Mouse (Mus musculus): ENCODE measurements around the gene Map1s. TPM values are rescaled to one million over a fixed set of nuclear protein-coding genes. Genes with fewer than 3 reads are reported as not detected.
"Not testable (repeated sequence)": the region's sequence is repeated elsewhere in the genome, so short reads cannot be mapped to it uniquely, and the experiment has no call there.

The Map1s gene
- total RNA-seq, 2 experiments from 2014 or later, result 80.4 to 95.7 TPM

DNA sequence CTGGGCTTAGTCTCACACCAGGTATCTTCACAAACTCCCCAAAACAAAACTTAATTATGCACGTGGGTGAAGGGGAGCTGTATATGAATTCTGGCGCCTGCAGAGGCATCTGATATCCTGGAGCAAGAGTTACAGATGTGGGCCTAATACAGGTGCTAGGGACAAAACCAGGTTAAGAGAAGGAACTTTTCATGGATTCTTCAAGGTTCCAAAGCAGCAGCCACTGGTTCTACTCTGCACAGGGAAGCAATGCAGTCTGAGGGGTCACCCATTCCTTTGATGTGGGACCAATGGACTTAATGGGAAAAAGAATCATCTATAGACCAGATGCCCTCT lies 11.4 kb upstream of the Map1s start:
- no peak for DNase-seq (ENCODE audit: extremely low spot score in 1 of 2, low spot score in 2 of 2)
- intact Hi-C loops (cut with DNase I), result loop anchor here (10.0 kb wide), 1 partner anchor 570 kb away; the partner anchor contains the start of genes Abhd8, Dda1 and Mrpl34
- no peak overlapping the region for H3K4me3 ChIP-seq

DNA sequence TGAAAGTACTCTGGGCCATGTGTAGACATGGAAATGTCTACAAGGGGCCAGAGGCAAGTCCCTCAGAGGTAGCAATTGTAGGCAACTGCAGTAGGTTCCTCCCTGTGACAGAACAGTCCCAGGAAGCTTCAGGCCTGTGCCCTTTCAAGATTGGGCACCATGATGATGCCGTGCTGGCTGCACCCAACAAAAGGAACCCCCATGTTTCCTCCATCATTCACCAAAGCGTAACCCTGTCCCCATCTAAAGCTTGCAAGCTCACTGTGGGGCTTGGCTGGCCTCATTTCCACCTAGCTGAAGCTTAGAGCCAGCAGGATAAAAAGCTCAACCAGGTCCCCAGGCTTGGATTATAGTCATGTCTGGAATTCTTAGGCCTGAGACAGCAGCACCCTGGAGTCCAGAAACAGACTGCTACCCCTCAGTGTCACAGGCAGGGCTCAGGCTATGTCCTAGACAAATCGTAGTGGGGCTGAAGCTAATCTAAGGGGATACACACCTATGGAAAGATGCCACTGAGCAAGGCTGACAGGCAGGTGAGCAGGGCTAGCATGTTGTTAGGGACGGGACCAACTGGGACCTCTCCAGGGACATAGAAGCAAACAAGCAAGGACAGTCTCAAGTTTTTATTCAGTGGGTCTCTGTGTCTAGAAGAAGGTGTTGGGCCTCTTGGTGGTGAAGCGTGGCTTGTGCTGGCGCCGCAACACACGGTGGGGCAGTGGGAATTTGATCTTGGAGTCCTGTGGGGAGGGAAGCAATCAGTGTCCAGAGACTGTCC lies 10.8 kb upstream of the Map1s start:
- no peak overlapping the region for H3K4me3 ChIP-seq
- no peak for DNase-seq (ENCODE audit: extremely low spot score in 1 of 2, low spot score in 2 of 2)
- no peak for TF ChIP-seq CTCF (IDR thresholded peaks at IDR 0.05)
- intact Hi-C loops (cut with DNase I), result loop anchor here (5.0 to 10.0 kb wide), 2 partner anchors 472 to 570 kb away; partner anchors contain the start of genes Abhd8, Dda1, Mrpl34 and Use1
- H3K27ac ChIP-seq, result no peak overlapping the region

More for the DNA sequence above, 11.4 kb upstream of the Map1s start:
- TF ChIP-seq CTCF (IDR thresholded peaks at IDR 0.05), result no peak
- H3K27ac ChIP-seq, result no peak overlapping the region

DNA sequence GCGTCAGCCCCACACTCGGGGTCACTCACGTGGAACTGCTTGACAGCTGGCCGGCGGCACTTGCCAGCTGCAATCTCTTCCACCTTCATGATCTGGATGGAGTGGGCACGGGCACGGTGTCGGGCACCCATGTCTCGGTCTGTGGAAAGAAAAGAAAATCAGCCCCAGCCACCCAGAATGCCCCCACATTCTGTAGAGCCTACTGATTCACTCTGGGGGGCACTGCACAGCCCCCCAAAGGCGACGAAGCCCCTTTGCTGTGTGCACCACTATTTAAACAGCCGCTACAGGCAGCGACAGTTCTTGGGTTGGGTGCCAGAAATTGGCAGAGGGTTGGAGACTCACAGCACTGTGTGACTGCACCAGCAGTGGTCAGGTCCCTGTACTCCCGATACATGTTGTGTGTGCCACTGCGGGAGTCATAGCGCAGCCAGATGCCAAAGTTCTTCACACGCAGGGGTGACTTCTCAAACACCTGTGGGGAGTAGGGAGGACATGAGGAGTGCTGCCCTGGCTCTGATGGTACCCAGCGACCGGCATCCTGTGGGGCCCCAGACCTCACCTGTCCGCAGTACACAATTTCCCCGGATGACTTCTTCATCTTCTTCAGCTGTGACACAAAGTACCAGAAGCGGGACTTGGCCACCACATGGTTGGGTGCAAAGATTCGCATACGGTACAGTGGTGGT lies 10.0 kb upstream of the Map1s start:
- H3K4me3 ChIP-seq, result not testable (repeated sequence)

DNA sequence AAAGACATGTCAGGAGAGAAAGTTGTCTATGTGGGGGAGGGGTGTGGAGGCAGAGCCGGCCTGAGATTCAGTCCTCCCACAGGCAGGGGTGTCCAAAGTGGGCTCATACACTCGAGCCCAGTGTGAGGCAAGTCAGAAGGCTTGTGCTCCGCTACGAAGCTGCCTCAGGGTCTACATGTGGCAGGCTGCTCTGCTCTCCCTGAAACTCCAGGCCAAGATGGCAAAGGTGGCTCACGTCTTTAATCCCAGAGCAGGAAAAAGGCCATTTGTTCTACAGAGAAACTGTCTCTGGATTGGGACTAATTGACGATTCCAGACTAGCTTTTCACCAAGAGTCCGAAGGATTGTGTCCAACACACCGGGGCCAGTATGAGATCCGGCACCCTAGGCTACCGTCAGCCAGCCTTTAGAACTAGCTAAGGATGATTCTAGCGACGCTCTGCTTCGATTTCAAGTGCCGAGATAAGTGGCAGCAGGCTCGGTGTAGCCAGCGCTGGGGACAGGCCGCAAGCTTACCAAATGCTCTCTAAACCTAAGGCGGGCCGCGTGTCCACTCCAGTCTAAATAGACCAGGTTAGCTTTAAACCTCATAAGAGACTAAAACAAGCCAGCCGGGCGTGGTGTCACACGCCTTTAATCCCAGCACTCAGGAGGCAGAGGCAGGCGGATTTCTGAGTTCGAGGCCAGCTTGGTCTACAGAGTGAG lies 9.3 kb upstream of the Map1s start:
- intact Hi-C loops (cut with DNase I), result loop anchor here (1.0 to 10.0 kb wide), 4 partner anchors 23 to 568 kb away; partner anchors contain the start of genes Abhd8, Ccdc124, Dda1 and Haus8

More for the DNA sequence above, 10.0 kb upstream of the Map1s start:
- DNase-seq (ENCODE audit: extremely low spot score in 1 of 2, low spot score in 2 of 2); H3K27ac ChIP-seq: not testable (repeated sequence)
- intact Hi-C loops (cut with DNase I), result loop anchor here (2.0 to 10.0 kb wide), 3 partner anchors 377 to 569 kb away; partner anchors contain the start of genes Abhd8, Dda1, Haus8 and Mrpl34

GRCm38 (mm10) chr8:70897021-70897680 lies 8.6 kb upstream of the Map1s start, which contains the start of gene Rpl18a:
Gene Rpl18a (minus strand): TSS chr8:70897412.
- Histone ChIP-seq H3K4me3 (peak within 1 kb of the TSS; percentile 97), H3K27ac (peak within 1 kb of the TSS; percentile 97)
- TF ChIP-seq CTCF (IDR thresholded peaks at IDR 0.05), result peak; percentile 27
- intact Hi-C loops (cut with DNase I), result loop anchor here (1.0 to 10.0 kb wide), 4 partner anchors 24 to 568 kb away; partner anchors contain the start of genes Abhd8, Ccdc124, Dda1 and Haus8
- DNase-seq (ENCODE audit: extremely low spot score in 1 of 2, low spot score in 2 of 2), result peak; percentile 91 to 95

More for the DNA sequence above, 9.3 kb upstream of the Map1s start:
- no peak for TF ChIP-seq CTCF (IDR thresholded peaks at IDR 0.05)
- H3K4me3 ChIP-seq, result peak overlapping the region; percentile 97
- no peak for DNase-seq (ENCODE audit: extremely low spot score in 1 of 2, low spot score in 2 of 2)
- H3K27ac ChIP-seq, result peak overlapping the region; percentile 97

DNA sequence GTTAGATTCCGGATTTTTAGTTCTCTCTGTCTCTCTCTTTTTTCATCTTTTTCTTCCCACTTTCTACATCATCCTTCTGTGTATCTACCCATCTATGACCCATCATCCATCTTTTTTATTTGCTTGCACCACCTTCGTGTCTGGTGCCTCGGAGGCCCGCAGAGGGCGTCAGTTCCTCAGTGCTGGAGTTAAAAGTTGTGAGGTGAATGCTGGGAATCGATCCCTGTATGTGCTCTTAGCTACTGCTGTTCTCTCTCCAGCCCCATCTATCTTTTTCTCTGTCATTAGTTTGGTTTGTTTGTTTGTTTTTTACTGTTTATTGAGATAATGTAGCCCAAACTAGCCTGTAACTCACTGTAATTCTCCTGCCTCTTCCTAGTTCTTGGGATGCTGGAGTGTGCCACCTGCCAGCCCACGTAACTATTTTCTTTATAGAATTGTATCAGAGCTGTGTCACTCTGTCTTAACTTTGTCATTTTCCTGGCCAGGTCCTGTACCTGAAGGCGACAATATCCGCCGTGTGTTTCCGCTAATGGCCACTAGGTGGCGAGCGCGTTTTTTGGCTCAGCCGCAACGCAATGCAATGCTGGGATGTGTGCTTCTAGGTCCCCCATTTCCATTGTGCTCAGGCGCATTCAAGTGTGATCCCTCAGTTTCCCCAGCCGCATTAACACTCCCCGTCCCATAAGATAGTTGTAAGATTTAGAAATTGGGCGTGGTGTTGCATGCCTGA lies 7.9 kb upstream of the Map1s start:
- intact Hi-C loops (cut with DNase I), result loop anchor here (1.0 to 10.0 kb wide), 6 partner anchors 25 to 567 kb away; partner anchors contain the start of genes Abhd8, Ccdc124, Dda1 and Haus8
- peak overlapping the region; percentile 91 for H3K27ac ChIP-seq

GRCm38 (mm10) chr8:70898661-70899198 lies 7.0 kb upstream of the Map1s start:
- intact Hi-C loops (cut with DNase I), result loop anchor here (2.0 to 10.0 kb wide), 4 partner anchors 66 to 566 kb away; partner anchors contain the start of genes Abhd8, Dda1, Mrpl34 and Use1
- Histone ChIP-seq H3K27ac (no peak overlapping the region), H3K4me3 (no peak overlapping the region)
- DNase-seq (ENCODE audit: extremely low spot score in 1 of 2, low spot score in 2 of 2), result no peak
- no peak for TF ChIP-seq CTCF (IDR thresholded peaks at IDR 0.05)

More for the DNA sequence above, 7.9 kb upstream of the Map1s start:
- H3K4me3 ChIP-seq, result peak overlapping the region; percentile 97
- peak; percentile 83 to 86 for DNase-seq (ENCODE audit: extremely low spot score in 1 of 2, low spot score in 2 of 2)
- peak; percentile 85 for TF ChIP-seq CTCF (IDR thresholded peaks at IDR 0.05)

- intact Hi-C loops (cut with DNase I), result loop anchor here (2.0 to 10.0 kb wide), 4 partner anchors 66 to 566 kb away; partner anchors contain the start of genes Abhd8, Dda1, Mrpl34 and Use1
- TF ChIP-seq CTCF (IDR thresholded peaks at IDR 0.05), result no peak
- Histone ChIP-seq H3K4me3 (no peak overlapping the region), H3K27ac (no peak overlapping the region)
- DNase-seq (ENCODE audit: extremely low spot score in 1 of 2, low spot score in 2 of 2), result no peak
Measured at GRCm38 (mm10) chr8:70899226-70899625, 6.5 kb upstream of the Map1s start.

DNA sequence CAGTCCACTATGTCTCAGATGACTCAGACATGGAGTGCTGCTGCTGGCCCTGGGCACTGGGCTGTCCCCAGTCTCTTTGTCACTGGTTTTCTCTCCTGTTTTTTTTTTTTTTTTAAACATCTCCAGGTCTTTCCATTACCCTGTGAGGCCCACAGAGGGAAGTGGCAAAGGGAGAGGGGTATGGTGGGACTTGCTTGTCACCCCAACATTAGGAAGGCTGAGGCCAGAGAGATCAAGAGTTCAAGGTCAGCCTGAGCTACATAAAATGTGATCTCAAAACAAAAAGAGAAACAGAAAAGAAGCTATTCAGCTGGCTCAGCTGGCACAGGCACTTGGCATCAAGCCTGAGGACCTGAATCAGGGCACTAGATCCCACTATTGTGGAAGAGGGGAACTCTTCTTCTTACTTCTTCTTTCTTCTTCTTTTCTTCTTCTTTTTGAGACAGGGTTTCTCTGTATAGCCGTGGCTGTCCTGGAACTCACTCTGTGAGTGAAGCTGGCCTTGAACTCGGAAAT lies 4.8 kb upstream of the Map1s start:
- no peak for TF ChIP-seq CTCF (IDR thresholded peaks at IDR 0.05)
- intact Hi-C loops (cut with DNase I), result no loop called here
- DNase-seq (ENCODE audit: extremely low spot score in 1 of 2, low spot score in 2 of 2), result no peak
- no peak overlapping the region for H3K27ac ChIP-seq
- no peak overlapping the region for H3K4me3 ChIP-seq

DNA sequence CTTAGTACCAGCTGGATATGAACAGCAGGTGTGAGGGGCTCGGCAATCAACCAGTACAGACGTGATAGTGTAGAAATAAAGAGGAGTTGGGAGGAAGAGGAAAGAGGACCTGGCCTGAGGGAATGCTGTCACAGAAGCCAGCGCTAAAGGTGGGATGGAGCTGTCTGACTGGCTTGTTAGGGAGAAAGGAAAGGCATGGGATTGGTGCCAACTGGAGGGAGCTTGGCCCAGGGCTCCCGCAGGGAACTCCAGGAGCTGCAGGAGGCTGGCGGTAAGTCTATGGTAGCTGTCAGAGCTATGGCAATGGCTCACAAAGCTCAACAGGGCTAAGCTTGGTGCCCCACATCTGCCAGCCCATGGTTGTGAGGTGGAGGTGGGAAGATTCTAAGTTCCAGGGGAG lies 3.5 kb upstream of the Map1s start:
- H3K4me3 ChIP-seq, result no peak overlapping the region
- intact Hi-C loops (cut with DNase I), result no loop called here
- no peak for TF ChIP-seq CTCF (IDR thresholded peaks at IDR 0.05)
- H3K27ac ChIP-seq, result no peak overlapping the region
- DNase-seq (ENCODE audit: extremely low spot score in 1 of 2, low spot score in 2 of 2), result no peak

All from left cerebral cortex, adult 2 months (tissue).